Comparison of ENCODE assay signal across 26 mouse cellular contexts in genomic region chr7:25286989-25287388, GRCm38 (mm10). TPM values are rescaled to one million over a fixed set of nuclear protein-coding genes. Genes with fewer than 3 reads are reported as not detected.
A peak's percentile ranks its signal among the peaks of the same experiment; 100 is the strongest.
DNase-seq lines count a peak whose midpoint lies in the region; ATAC-seq and TF ChIP-seq lines count a peak whose summit lies in the region.
"Had no signal": no experiment of that assay in that cellular context is flagged by ENCODE, and none has a peak within 500 bp of the region (broad histone marks: within the 10 kb centered on the region; RNA-seq: fewer than 3 reads in every experiment).

No protein-coding gene starts in this region.

- H3K4me2 ChIP-seq in hindbrain, postnatal 0 days (ENCODE audit: low read depth, low read length) = no peak overlapping the region
- H3K4me2 ChIP-seq in lung, postnatal 0 days (replicated peaks; ENCODE audit: low read depth, low read length) = no peak overlapping the region
- H3K4me2 ChIP-seq in embryonic facial prominence, embryonic 15.5 days (replicated peaks) = no peak overlapping the region
- H3K4me2 ChIP-seq: kidney, embryonic 15.5 days; limb, embryonic 12.5 days; midbrain, embryonic 11.5 days; neural tube, embryonic 15.5 days had no signal

- H3K9me3 ChIP-seq in hindbrain, postnatal 0 days (ENCODE audit: low read length) = no peaks in the 10 kb centered on the region
- peaks cover 9% of the 10 kb centered on the region; the same call in 1 of the 2 replicates for H3K9me3 ChIP-seq in hindbrain, embryonic 10.5 days
- H3K9me3 ChIP-seq in lung, postnatal 0 days (ENCODE audit: low read length) = no peaks in the 10 kb centered on the region
- H3K9me3 ChIP-seq in embryonic facial prominence, embryonic 15.5 days (replicated peaks) = no peaks in the 10 kb centered on the region
- H3K9me3 ChIP-seq: kidney, embryonic 15.5 days; neural tube, embryonic 15.5 days had no signal

- peaks cover 66% of the 10 kb centered on the region for H3K36me3 ChIP-seq in hindbrain, postnatal 0 days (ENCODE audit: insufficient read depth, low read length)
- H3K36me3 ChIP-seq in hindbrain, embryonic 10.5 days = peaks cover 77% of the 10 kb centered on the region
- peaks cover 59% of the 10 kb centered on the region for H3K36me3 ChIP-seq in lung, postnatal 0 days (ENCODE audit: insufficient read depth, low read length)
- H3K36me3 ChIP-seq in embryonic facial prominence, embryonic 15.5 days = peaks cover 73% of the 10 kb centered on the region

- peak; percentile 21 to 23 for DNase-seq in cerebellum, postnatal 10 days
- DNase-seq in cerebellum, postnatal 4 days (ENCODE audit: low spot score in 2 of 2) = no peak
- DNase-seq in hindbrain, postnatal 0 days (ENCODE audit: low spot score) = no peak
- no peak for DNase-seq in hindbrain, embryonic 10.5 days (ENCODE audit: low spot score)
- no peak for DNase-seq in lung, postnatal 0 days (ENCODE audit: low spot score)
- DNase-seq in lung, postnatal 14 days = no peak
- no peak for DNase-seq in left cerebral cortex, postnatal 4 days
- DNase-seq: cerebellum, adult 8-10 months; heart, postnatal 14 days had no signal

- peaks cover 12% of the 10 kb centered on the region for H3K4me1 ChIP-seq in hindbrain, postnatal 0 days (ENCODE audit: insufficient read depth, low read length)
- H3K4me1 ChIP-seq in hindbrain, embryonic 10.5 days (replicated peaks) = peaks cover 42% of the 10 kb centered on the region
- peaks cover 9% of the 10 kb centered on the region; the same call in 1 of the 2 replicates for H3K4me1 ChIP-seq in lung, postnatal 0 days (ENCODE audit: insufficient read depth, low read depth, low read length)
- H3K4me1 ChIP-seq in embryonic facial prominence, embryonic 15.5 days = peaks cover 36% of the 10 kb centered on the region

- 79% methylated on average over 8 of the region's 8 CpGs for WGBS in hindbrain, postnatal 0 days
- 80% methylated on average over 8 of the region's 8 CpGs for WGBS in hindbrain, embryonic 10.5 days
- WGBS in lung, postnatal 0 days = 77% methylated on average over 8 of the region's 8 CpGs
- WGBS in embryonic facial prominence, embryonic 15.5 days = 77% methylated on average over 8 of the region's 8 CpGs

- TF ChIP-seq CTCF in hindbrain, postnatal 0 days (IDR thresholded peaks at IDR 0.05; ENCODE audit: low read depth) = peak; percentile 49
- peak; percentile 42 for TF ChIP-seq CTCF in lung, postnatal 0 days (IDR thresholded peaks at IDR 0.05)

- no peak overlapping the region for H3K27ac ChIP-seq in hindbrain, postnatal 0 days
- H3K27ac ChIP-seq in hindbrain, embryonic 10.5 days = no peak overlapping the region
- H3K27ac ChIP-seq in lung, postnatal 0 days (ENCODE audit: low read length) = no peak overlapping the region
- 0 out of 2 replicates have a peak overlapping the region, but pooled peaks have one; percentile 7 for H3K27ac ChIP-seq in embryonic facial prominence, embryonic 15.5 days (replicated peaks)
- H3K27ac ChIP-seq: kidney, embryonic 15.5 days; limb, embryonic 12.5 days; macrophage; neural tube, embryonic 15.5 days had no signal

- ATAC-seq in hindbrain, postnatal 0 days = no peak
- no peak for ATAC-seq in lung, postnatal 0 days
- no peak for ATAC-seq in embryonic facial prominence, embryonic 15.5 days (ENCODE audit: insufficient number of reproducible peaks, low FRiP score, low TSS enrichment, low read depth)
- ATAC-seq: activated CD4-positive, CD25-positive, alpha-beta regulatory T cell, adult 4 months; forebrain, embryonic 16.5 days; hindbrain, embryonic 16.5 days; Patski had no signal

- H3K4me3 ChIP-seq in hindbrain, postnatal 0 days (ENCODE audit: low read length) = no peak overlapping the region
- H3K4me3 ChIP-seq in hindbrain, embryonic 10.5 days = no peak overlapping the region
- no peak overlapping the region for H3K4me3 ChIP-seq in lung, postnatal 0 days (ENCODE audit: low read depth, low read length)
- no peak overlapping the region for H3K4me3 ChIP-seq in embryonic facial prominence, embryonic 15.5 days (replicated peaks)
- H3K4me3 ChIP-seq: erythroblast, embryonic 14.5 days; kidney, embryonic 15.5 days; limb, embryonic 12.5 days; neural tube, embryonic 15.5 days had no signal

- H3K9ac ChIP-seq in hindbrain, postnatal 0 days (replicated peaks; ENCODE audit: low read length) = no peak overlapping the region
- H3K9ac ChIP-seq in lung, postnatal 0 days (replicated peaks; ENCODE audit: low read depth) = no peak overlapping the region
- H3K9ac ChIP-seq in embryonic facial prominence, embryonic 15.5 days = no peak overlapping the region
- H3K9ac ChIP-seq: kidney, embryonic 15.5 days; limb, embryonic 12.5 days; neural tube, embryonic 15.5 days had no signal

- intact Hi-C loops in left cerebral cortex, postnatal 4 days (cut with DNase I) = no loop called here

- no peaks in the 10 kb centered on the region for H3K27me3 ChIP-seq in hindbrain, postnatal 0 days (ENCODE audit: insufficient read depth, low read length)
- H3K27me3 ChIP-seq in hindbrain, embryonic 10.5 days (ENCODE audit: insufficient read depth, poor library complexity, severe bottlenecking) = no peaks in the 10 kb centered on the region
- H3K27me3 ChIP-seq in lung, postnatal 0 days (replicated peaks; ENCODE audit: insufficient read depth, low read length) = no peaks in the 10 kb centered on the region
- no peaks in the 10 kb centered on the region for H3K27me3 ChIP-seq in embryonic facial prominence, embryonic 15.5 days
- H3K27me3 ChIP-seq: kidney, embryonic 15.5 days; limb, embryonic 12.5 days; neural tube, embryonic 15.5 days; Patski had no signal

- no peak for TF ChIP-seq EP300 in lung, postnatal 0 days (IDR thresholded peaks at IDR 0.05)

RNA-seq across cellular contexts. Expression of gene Pafah1b3, which starts 10.8 kb away (rescaled TPM):
- total RNA-seq in hindbrain, postnatal 0 days (2014; rRNA removed) = 534 and 592 TPM in 2 replicates
- 469 and 484 TPM in 2 replicates for polyA plus RNA-seq in hindbrain, postnatal 0 days (2015; fragmentation: Nextera tagmentation; extraction: Ambion mirVana)
- polyA plus RNA-seq in hindbrain, embryonic 10.5 days (2016; fragmentation: Nextera tagmentation; extraction: Ambion mirVana) = 271 and 384 TPM in 2 replicates
- polyA plus RNA-seq in lung, postnatal 0 days (2015; fragmentation: Nextera tagmentation; extraction: Ambion mirVana) = 83.8 and 87.1 TPM in 2 replicates
- polyA plus RNA-seq in embryonic facial prominence, embryonic 15.5 days (2015; fragmentation: Nextera tagmentation; extraction: Ambion mirVana) = 213 and 216 TPM in 2 replicates
- total RNA-seq in left cerebral cortex, postnatal 4 days (2021) = 100 to 1,000 TPM; 234 to 250 TPM

RNA-seq across cellular contexts. Expression of gene Prr19, which starts 14.2 kb away (rescaled TPM):
- 0.93 and 1.4 TPM in 2 replicates for total RNA-seq in hindbrain, postnatal 0 days (2014; rRNA removed)
- 3.1 and 3.6 TPM in 2 replicates for polyA plus RNA-seq in hindbrain, postnatal 0 days (2015; fragmentation: Nextera tagmentation; extraction: Ambion mirVana)
- polyA plus RNA-seq in hindbrain, embryonic 10.5 days (2016; fragmentation: Nextera tagmentation; extraction: Ambion mirVana) = 1.2 and 2.1 TPM in 2 replicates
- polyA plus RNA-seq in lung, postnatal 0 days (2015; fragmentation: Nextera tagmentation; extraction: Ambion mirVana) = not detected in 2 replicates
- 0.49 and 0.65 TPM in 2 replicates for polyA plus RNA-seq in embryonic facial prominence, embryonic 15.5 days (2015; fragmentation: Nextera tagmentation; extraction: Ambion mirVana)
- total RNA-seq in left cerebral cortex, postnatal 4 days (2021) = under 1 TPM; 0.52 to 0.87 TPM
- total RNA-seq: adrenal gland, postnatal 14 days; gastrocnemius, adult 18-20 months; heart, adult 8-10 months; heart, postnatal 14 days; left cerebral cortex, adult 8-10 months had no signal
- polyA plus RNA-seq: activated CD4-positive, CD25-positive, alpha-beta regulatory T cell, adult 4 months; erythroblast, embryonic 14.5 days; liver, embryonic 16.5 days; macrophage; urinary bladder, adult 2 months had no signal

RNA-seq across cellular contexts. Expression of gene Tmem145, which starts 18.9 kb away (rescaled TPM):
- total RNA-seq in hindbrain, postnatal 0 days (2014; rRNA removed) = 56.6 and 88.3 TPM in 2 replicates
- 104 and 106 TPM in 2 replicates for polyA plus RNA-seq in hindbrain, postnatal 0 days (2015; fragmentation: Nextera tagmentation; extraction: Ambion mirVana)
- 2.5 and 9.1 TPM in 2 replicates for polyA plus RNA-seq in hindbrain, embryonic 10.5 days (2016; fragmentation: Nextera tagmentation; extraction: Ambion mirVana)
- 0.08 TPM in 1 of 2 replicates, not detected in the other for polyA plus RNA-seq in lung, postnatal 0 days (2015; fragmentation: Nextera tagmentation; extraction: Ambion mirVana)
- polyA plus RNA-seq in embryonic facial prominence, embryonic 15.5 days (2015; fragmentation: Nextera tagmentation; extraction: Ambion mirVana) = 1.2 and 1.8 TPM in 2 replicates
- total RNA-seq in left cerebral cortex, postnatal 4 days (2021) = 100 to 1,000 TPM in 1 of 2 experiments, 10 to 100 TPM in 1; 99.6 to 104 TPM
- total RNA-seq: gastrocnemius, adult 18-20 months; heart, postnatal 14 days had no signal
- polyA plus RNA-seq: activated CD4-positive, CD25-positive, alpha-beta regulatory T cell, adult 4 months; erythroblast, embryonic 14.5 days; macrophage had no signal

RNA-seq across cellular contexts. Expression of gene Cic, which starts 19.5 kb away (rescaled TPM):
- 153 and 155 TPM in 2 replicates for total RNA-seq in hindbrain, postnatal 0 days (2014; rRNA removed)
- 28.2 and 30.6 TPM in 2 replicates for polyA plus RNA-seq in hindbrain, postnatal 0 days (2015; fragmentation: Nextera tagmentation; extraction: Ambion mirVana)
- polyA plus RNA-seq in hindbrain, embryonic 10.5 days (2016; fragmentation: Nextera tagmentation; extraction: Ambion mirVana) = 23.2 and 23.5 TPM in 2 replicates
- polyA plus RNA-seq in lung, postnatal 0 days (2015; fragmentation: Nextera tagmentation; extraction: Ambion mirVana) = 26.5 and 31.9 TPM in 2 replicates
- polyA plus RNA-seq in embryonic facial prominence, embryonic 15.5 days (2015; fragmentation: Nextera tagmentation; extraction: Ambion mirVana) = 46.3 and 50.6 TPM in 2 replicates
- 100 to 1,000 TPM; 324 to 333 TPM for total RNA-seq in left cerebral cortex, postnatal 4 days (2021)

RNA-seq across cellular contexts. Expression of gene Megf8, which starts 30.0 kb away (rescaled TPM):
- total RNA-seq in hindbrain, postnatal 0 days (2014; rRNA removed) = 104 and 105 TPM in 2 replicates
- polyA plus RNA-seq in hindbrain, postnatal 0 days (2015; fragmentation: Nextera tagmentation; extraction: Ambion mirVana) = 14.8 and 15.4 TPM in 2 replicates
- 16.5 and 18.2 TPM in 2 replicates for polyA plus RNA-seq in hindbrain, embryonic 10.5 days (2016; fragmentation: Nextera tagmentation; extraction: Ambion mirVana)
- 5.6 and 6.3 TPM in 2 replicates for polyA plus RNA-seq in lung, postnatal 0 days (2015; fragmentation: Nextera tagmentation; extraction: Ambion mirVana)
- 16.4 and 17.3 TPM in 2 replicates for polyA plus RNA-seq in embryonic facial prominence, embryonic 15.5 days (2015; fragmentation: Nextera tagmentation; extraction: Ambion mirVana)
- 10 to 100 TPM; 81.0 to 89.9 TPM for total RNA-seq in left cerebral cortex, postnatal 4 days (2021)

Comparison
In these comparisons a context has a peak if more than half of its experiments do, and no peak if none do; other contexts are left out.
1. DNase-seq: peak in cerebellum, postnatal 10 days (2 of 2); none in cerebellum, postnatal 4 days (0 of 2), hindbrain, postnatal 0 days (single experiment), hindbrain, embryonic 10.5 days (single experiment), lung, postnatal 0 days (single experiment), lung, postnatal 14 days (single experiment) and left cerebral cortex, postnatal 4 days (single experiment).
2. RNA of gene Tmem145, which starts 18.9 kb away (polyA plus RNA-seq): 104 to 106 TPM in hindbrain, postnatal 0 days; 2.5 to 9.1 TPM in hindbrain, embryonic 10.5 days, 1.2 to 1.8 TPM in embryonic facial prominence, embryonic 15.5 days and 0.08 TPM in lung, postnatal 0 days; every median in the first group is over 10 times any median in the second.